Mouse (Mus musculus) T-helper 2 cell (primary cell): ENCODE measurements around the gene Sh3pxd2a.

Experiments used
- in situ Hi-C: fragments of 300-600 bp; cut with MboI, MseI; formaldehyde crosslinking; loops from one replicate; pipeline ENCODE4 v1.15.1; 2025; ENCODE audit warnings: high pct_unique_total_duplicates

Sh3pxd2a gene

GRCm38 (mm10) chr19:47379141-47379540 is 85.1 kb downstream of the Sh3pxd2a start:
- in situ Hi-C loops: no loop called here

DNA sequence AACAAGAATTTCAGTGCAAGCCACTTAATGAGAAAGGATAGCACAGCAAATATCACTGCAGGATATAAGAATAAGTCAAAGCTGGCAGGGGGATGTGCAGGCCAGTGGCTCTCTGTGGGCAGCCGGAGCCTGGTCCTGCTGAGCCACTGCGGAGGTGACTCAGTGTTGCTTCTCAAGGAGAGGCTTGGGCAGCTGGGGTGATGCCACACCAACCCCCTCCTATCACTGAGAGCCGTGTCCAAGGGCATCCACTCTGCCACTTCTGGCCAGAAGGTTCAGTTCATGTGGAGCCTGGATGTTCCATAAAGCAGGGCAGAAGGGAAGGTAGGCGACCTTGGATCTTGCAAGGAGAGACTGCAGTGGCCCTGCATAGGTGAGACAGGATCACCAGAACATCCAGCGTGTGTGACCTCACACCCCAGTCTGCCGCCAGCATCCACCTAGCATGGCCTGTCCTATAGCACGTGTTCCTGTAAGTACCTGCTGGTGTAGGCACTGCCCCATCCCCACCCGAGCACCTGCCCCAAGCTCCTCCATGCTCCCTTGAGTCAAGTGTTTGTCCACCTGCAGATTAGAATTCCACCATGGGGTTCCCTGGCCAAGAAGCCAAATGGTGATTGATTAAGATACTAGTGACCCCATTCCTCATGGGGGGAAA is 89.2 kb downstream of the Sh3pxd2a start:
- in situ Hi-C loops: no loop called here

- in situ Hi-C loops: no loop called here
Measured at GRCm38 (mm10) chr19:47374440-47374839, 89.8 kb downstream of the Sh3pxd2a start.

DNA sequence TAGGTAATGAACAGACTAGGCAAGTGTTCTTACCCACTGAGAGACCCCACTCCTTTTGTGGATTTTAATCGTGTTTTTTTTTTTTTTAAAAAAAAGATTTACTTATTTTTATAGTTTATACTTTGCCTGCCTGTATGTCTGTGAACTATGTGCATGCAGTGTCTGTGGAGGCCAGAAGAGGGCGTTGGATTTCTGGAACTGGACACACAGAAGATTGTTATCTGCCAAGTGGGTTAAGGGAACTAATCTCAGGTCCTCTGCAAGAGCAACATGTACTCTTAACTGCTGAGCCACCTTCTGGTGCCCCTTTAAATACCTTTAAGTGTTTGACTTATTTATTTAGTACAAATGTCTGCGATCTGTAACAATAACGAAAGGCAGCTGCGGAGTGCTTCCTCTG is 92.2 kb downstream of the Sh3pxd2a start:
- in situ Hi-C loops: no loop called here

- in situ Hi-C loops: no loop called here
Measured at GRCm38 (mm10) chr19:47371521-47371920, 92.7 kb downstream of the Sh3pxd2a start.

- in situ Hi-C loops: no loop called here
Measured at GRCm38 (mm10) chr19:47369008-47369407, 95.2 kb downstream of the Sh3pxd2a start.

- in situ Hi-C loops: no loop called here
Measured at GRCm38 (mm10) chr19:47367271-47367879, 96.8 kb downstream of the Sh3pxd2a start.

DNA sequence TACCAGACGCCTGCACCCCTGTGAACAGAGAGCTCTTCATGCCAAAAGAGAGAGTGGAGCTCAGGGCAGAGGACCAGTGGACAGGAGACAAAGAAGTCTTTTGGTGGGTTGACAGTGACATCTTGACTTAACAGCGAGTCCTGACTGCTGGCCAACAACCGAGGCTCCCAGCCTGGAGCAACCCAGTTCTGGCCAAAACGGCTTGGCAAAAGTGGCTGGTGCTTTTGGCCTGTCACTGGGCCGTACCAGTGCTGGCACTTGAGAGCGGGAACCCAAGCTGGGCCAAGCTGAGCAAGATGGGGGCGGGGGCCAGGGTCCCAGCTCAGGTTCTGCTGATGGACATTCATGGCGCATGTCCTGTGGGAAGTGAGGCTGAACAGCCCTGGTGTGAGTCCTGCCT is 97.6 kb downstream of the Sh3pxd2a start:
- in situ Hi-C loops: no loop called here

GRCm38 (mm10) chr19:47363086-47363668 is 101.0 kb downstream of the Sh3pxd2a start:
- in situ Hi-C loops: no loop called here

DNA sequence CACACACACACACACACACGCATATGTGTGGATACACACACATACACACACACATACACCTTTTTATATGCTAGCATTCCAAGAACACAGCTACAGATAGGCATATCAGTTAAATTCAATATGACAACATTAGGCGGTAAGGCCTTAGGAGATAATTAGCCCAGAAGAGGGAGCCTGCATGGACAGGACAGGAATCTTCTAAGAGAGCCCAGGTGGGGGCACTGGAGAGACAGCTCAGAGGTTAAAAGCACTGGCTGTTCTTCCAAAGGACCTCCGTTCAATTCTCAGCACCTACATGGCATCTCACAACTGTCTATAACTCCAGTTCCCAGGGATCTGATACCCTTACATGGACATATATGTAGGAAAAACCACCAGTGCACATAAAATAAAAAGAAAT is 103.3 kb downstream of the Sh3pxd2a start:
- in situ Hi-C loops: no loop called here

DNA sequence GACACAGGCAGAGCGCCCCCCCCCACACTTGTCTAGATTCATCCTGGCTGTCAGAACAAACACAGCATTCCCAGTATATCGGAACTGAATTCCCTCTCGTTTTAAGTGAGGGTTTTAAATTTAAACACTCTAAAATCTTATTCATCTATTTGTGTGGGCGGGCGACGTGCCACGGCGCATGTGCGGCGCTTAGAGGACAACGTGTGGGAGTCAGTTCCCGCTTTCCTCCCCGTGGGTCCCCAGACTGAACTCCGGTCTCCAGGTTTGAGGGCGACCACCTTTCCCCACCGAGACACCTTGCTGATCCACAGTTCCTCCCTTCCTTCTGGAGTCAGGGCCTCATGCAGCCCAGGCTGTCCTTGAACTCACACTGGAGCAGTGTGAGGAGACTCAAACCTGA is 104.2 kb downstream of the Sh3pxd2a start:
- in situ Hi-C loops: no loop called here

- in situ Hi-C loops: loop anchor here (5.0 kb wide), 2 partner anchors 103 to 143 kb away; partner anchors contain the start of gene Sh3pxd2a
Measured at GRCm38 (mm10) chr19:47359166-47359931, 104.9 kb downstream of the Sh3pxd2a start.

DNA sequence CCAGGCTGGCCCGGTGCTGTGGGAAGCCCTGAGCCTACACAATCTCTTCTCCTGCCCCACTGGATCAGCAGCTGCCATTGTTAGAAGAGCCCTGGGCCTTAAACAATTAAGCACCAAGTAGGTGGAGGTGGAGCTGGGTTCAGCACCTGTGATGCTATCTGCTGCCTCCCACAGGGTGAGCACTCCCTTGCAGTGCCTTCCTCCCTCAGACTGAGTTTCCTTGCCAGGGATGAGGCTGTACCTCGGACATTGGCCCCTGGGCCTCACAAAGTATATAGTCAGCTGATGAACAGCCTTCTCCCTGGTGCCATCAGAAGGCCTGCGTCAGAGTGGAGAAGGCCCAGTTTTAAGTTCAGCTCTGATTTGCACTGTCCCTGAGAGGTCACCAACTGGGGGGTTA is 106.9 kb downstream of the Sh3pxd2a start:
- in situ Hi-C loops: loop anchor here (5.0 kb wide), 2 partner anchors 105 to 145 kb away; partner anchors contain the start of gene Sh3pxd2a

DNA sequence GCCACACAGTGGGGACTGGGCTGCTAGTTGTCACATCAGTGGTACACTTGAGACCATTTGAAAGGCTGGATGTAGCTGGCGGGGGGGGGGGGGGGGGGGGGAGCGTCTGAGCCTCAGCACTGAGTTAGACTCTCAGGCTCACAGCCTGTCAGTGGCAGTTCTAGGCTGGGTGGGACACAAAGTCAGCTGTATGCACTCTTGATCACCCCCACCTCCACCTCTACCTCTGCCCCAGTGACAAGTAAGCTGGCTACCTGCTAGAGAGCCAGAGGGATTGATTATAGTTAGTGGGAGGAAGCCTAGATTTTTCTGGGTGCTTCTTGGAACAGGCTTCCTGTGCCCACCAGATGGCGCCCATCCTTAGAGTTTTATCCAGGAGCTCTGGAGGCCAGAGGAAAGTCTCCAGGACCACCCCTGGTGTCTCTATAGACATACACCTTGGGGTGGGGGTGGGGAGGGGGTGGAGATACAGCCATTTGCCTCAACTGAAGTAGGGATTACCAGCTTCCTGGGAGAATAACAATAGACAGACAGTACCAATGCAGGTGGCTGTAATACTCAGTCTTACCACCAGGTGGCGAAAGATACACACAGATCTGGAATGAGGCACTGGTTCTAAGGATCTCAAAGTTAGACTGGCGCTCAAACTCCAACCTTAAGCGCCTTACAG is 107.9 kb downstream of the Sh3pxd2a start:
- in situ Hi-C loops: loop anchor here (5.0 kb wide), 2 partner anchors 106 to 146 kb away; partner anchors contain the start of gene Sh3pxd2a

DNA sequence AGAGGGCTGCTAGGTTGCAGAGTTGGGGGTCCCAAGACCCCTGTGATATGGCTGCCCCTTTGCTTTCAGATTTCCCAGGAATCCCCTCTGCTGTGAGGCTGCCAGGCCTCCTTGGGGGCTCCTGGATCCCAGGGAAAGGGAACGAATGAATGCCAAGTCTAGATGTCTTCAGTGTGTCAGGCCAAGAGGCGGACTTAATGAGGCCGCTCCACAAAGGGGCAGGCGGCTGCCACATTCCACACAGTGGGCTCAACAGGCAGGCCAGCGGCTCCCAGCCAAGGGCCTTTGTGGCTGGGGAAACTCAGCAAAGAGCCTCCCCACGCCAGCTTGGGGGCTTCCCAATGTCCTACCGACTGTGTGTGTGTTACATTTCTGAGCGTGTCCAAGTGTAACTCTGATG is 109.7 kb downstream of the Sh3pxd2a start:
- in situ Hi-C loops: no loop called here

- in situ Hi-C loops: no loop called here
Measured at GRCm38 (mm10) chr19:47349043-47349442, 115.2 kb downstream of the Sh3pxd2a start.

DNA sequence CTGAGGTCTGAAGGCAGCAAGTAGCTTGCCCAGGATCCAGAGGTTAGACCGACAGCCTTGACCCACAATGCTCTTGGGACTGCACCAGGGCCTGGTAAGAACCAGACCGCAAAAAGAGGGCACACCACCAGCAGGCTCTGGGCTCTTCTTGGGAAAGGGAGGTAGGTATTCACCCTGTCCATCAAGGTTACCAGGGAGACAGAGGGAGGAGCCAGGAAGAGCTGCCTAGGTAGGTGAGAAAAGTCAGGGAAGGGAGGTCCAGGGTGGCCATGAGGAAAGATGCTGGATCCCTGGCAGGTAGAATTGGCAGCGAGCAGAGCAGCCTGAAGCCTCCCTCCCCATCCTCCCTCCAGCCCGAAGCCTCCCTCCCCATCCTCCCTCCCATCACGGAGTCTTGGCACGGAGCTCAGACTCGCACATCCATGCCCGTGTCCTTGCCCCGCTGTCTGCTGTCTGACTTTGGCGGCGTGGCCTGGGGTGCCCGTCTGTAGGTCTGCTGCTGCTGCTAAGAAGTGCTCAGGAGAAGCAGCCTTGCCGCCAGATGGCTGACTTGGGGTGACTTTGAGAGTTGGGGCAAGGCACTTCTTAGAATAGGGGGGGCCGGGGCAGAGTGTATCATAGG is 115.7 kb downstream of the Sh3pxd2a start:
- in situ Hi-C loops: no loop called here

- in situ Hi-C loops: no loop called here
Measured at GRCm38 (mm10) chr19:47347021-47347643, 117.1 kb downstream of the Sh3pxd2a start.

DNA sequence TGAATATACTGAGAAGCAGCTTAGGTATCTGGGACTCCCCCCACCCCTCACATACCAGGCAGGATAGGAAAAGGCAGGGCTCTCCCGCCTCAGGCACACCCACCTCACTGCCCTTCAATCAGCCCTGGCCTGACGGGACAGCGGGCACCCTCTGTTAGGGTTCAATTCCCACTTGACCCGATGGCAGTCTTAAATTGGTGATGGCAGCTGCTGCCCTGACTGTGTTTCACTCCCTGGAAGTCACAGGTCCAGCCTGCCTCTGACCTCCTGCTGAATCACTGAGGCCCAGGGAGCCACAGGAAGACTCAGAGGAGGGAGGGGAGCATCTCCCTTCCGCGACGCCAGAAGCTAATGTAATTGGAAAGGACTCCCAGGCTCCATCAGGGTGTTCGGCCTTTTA is 117.6 kb downstream of the Sh3pxd2a start:
- in situ Hi-C loops: no loop called here

DNA sequence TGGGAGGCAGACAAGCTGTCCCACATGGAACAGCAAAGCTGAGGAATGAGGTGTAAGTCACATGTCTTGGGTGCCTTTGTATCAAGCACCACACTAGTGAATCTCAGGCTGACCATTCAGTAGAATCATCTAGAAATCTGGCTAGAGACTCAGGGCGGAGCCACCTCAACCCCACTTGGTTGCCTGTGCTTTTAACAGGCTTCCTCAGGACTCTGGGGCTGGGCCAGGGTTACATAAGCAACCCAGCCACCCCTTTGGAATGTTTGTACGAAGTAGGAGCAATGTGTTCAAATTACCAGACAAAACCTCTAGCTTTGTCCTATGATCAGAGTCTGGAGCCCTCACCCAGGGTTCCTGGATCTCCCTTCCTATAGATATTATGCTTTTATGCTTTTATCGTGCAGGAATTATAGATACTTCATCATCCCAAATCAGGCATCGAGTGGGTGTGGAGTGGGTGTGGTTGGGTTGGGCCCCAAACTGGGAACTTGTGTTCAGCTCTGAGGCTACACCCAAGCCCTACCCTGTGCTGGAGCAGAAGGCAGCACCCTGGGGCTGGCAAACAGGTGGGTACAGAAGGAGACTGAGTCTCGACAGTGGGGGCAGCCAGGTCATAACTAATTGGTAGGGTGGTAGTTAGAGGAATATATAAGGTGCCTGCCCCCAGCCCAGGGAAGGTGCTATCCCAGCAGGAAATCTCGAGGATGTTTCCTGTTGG is 118.2 kb downstream of the Sh3pxd2a start:
- in situ Hi-C loops: no loop called here
